Mouse (Mus musculus) kidney, embryonic 14.5 days (tissue): ENCODE data around the gene Gm17387. TPM values are rescaled to one million over a fixed set of nuclear protein-coding genes. Genes with fewer than 3 reads are reported as not detected.

Experiments used
- ATAC-seq: fragments of 200-750 bp; cut with Nextera tagmentation; 2 replicates; pipeline ENCODE4 v1.8.0; 2017; ENCODE audit warnings: moderate number of reproducible peaks, mild to moderate bottlenecking, moderate TSS enrichment, moderate library complexity; ENCODE audit not compliant: low FRiP score, low TSS enrichment
- H3K27ac ChIP-seq: fragments of 300-500 bp; sonication (generic); 2 replicates; pipeline ENCODE4 v1.5.1; 2014; ENCODE audit warnings: low read depth, mild to moderate bottlenecking, low read length, moderate library complexity, mixed read lengths
- H3K27me3 ChIP-seq: fragments of 300-500 bp; sonication (generic); 2 replicates; pipeline ENCODE4 v1.6.1; 2014; ENCODE audit warnings: mild to moderate bottlenecking, low read length; ENCODE audit not compliant: control insufficient read depth, insufficient read depth
- H3K36me3 ChIP-seq: fragments of 300-500 bp; sonication (generic); 2 replicates; pipeline ENCODE4 v1.6.1; 2014; ENCODE audit warnings: low read length, mixed read lengths; ENCODE audit not compliant: control insufficient read depth, insufficient read depth
- H3K4me1 ChIP-seq: fragments of 300-500 bp; sonication (generic); 2 replicates; pipeline ENCODE4 v1.6.1; 2014; ENCODE audit warnings: low read length, mixed read lengths; ENCODE audit not compliant: control insufficient read depth, insufficient read depth
- H3K4me2 ChIP-seq: fragments of 300-500 bp; sonication (generic); replicated peaks from 2 replicates; pipeline ENCODE4 v1.6.1; 2014; ENCODE audit warnings: low read depth, mild to moderate bottlenecking, low read length
- H3K4me3 ChIP-seq: fragments of 300-500 bp; sonication (generic); 2 replicates; pipeline ENCODE4 v1.5.1; 2014; ENCODE audit warnings: mild to moderate bottlenecking, low read length
- H3K9ac ChIP-seq: fragments of 300-500 bp; sonication (generic); 2 replicates; pipeline ENCODE4 v1.6.1; 2014; ENCODE audit warnings: low read depth, mild to moderate bottlenecking, low read length, moderate library complexity
- H3K9me3 ChIP-seq: fragments of 300-500 bp; sonication (generic); 2 replicates; pipeline ENCODE4 v1.6.1; 2016; ENCODE audit warnings: low read length; ENCODE audit not compliant: control insufficient read depth
- WGBS: fragments of 180-500 bp; shearing (Covaris S2); extraction: QIAGEN DNeasy Blood & Tissue Kit; methylation state at CpG from one replicate; pipeline ENCODE4 v1.1.7; 2014; 5-methylcytosine and 5-hydroxymethylcytosine counted together
- polyA plus RNA-seq: library from polyadenylated mRNA; unstranded; fragments of >200 nt; fragmentation: Nextera tagmentation; extraction: Ambion mirVana; gene quantifications from 2 replicates; pipeline ENCODE4 v1.2.1, GENCODE M21; 2014

The Gm17387 gene
- polyA plus RNA-seq, 1 experiment from 2014 or later: not detected

DNA sequence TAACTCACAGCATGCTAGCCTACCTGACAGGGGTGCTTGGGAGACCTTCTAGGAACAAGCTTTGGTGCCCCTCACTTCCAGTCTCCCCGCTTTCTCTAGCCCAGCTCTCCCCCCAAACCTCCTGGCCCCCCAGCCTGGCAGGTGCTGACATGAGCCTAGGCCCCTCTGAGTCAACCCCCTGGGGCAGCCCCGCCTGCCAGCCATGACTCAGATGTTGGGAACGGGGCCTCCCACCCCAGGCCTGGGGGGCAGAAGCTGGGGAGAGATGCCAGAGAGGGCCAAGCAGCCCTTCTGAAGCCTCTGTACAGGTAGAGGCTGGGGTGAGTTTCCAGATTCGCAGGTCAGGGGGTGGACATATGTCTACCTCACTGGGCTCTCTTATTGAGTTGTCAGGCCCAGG, 49.9 kb downstream of the Gm17387 start:
- H3K27me3 ChIP-seq: no peaks in the 10 kb centered on the region
- WGBS: 76% methylated on average over 4 of the region's 4 CpGs
- no peak; the same call in 1 of the 2 replicates for ATAC-seq

More for the DNA sequence above, 49.9 kb downstream of the Gm17387 start:
- Histone ChIP-seq H3K36me3 (no peaks in the 10 kb centered on the region), H3K9me3 (no peaks in the 10 kb centered on the region), H3K4me1 (no peaks in the 10 kb centered on the region), H3K9ac (no peak overlapping the region), H3K27ac (no peak overlapping the region), H3K4me2 (no peak overlapping the region), H3K4me3 (no peak overlapping the region)

Other genes starting within 250 kb of the Gm17387 start
- 0.28 TPM in 1 of 2 replicates, not detected in the other for gene Syce1, start 241.3 kb upstream of the Gm17387 start, polyA plus RNA-seq
- 1.4 and 2.1 TPM in 2 replicates for gene Zfp941, start 207.0 kb upstream of the Gm17387 start, polyA plus RNA-seq
- gene Urah, start 194.1 kb upstream of the Gm17387 start, polyA plus RNA-seq: 0.85 TPM in 1 of 2 replicates, not detected in the other
- not detected in 2 replicates for gene Scgb1c1, start 183.6 kb upstream of the Gm17387 start, polyA plus RNA-seq
- gene Odf3, start 181.3 kb upstream of the Gm17387 start, polyA plus RNA-seq: not detected in 2 replicates
- not detected in 2 replicates for gene Gm45785, start 172.8 kb upstream of the Gm17387 start, polyA plus RNA-seq
- gene Ric8a, start 172.2 kb upstream of the Gm17387 start, polyA plus RNA-seq: 40.8 and 49.4 TPM in 2 replicates
- gene Bet1l, start 171.6 kb upstream of the Gm17387 start, polyA plus RNA-seq: 38.6 and 41.7 TPM in 2 replicates
- 148 and 226 TPM in 2 replicates for gene Psmd13, start 147.2 kb upstream of the Gm17387 start, polyA plus RNA-seq
- gene Sirt3, start 146.8 kb upstream of the Gm17387 start, polyA plus RNA-seq: 22.8 and 26.2 TPM in 2 replicates
- not detected in 2 replicates for gene Cox8b, start 128.7 kb upstream of the Gm17387 start, polyA plus RNA-seq
- gene Nlrp6, start 108.2 kb upstream of the Gm17387 start, polyA plus RNA-seq: 0.17 and 0.61 TPM in 2 replicates
- 15.9 and 20.5 TPM in 2 replicates for gene Pgghg, start 87.7 kb upstream of the Gm17387 start, polyA plus RNA-seq
- gene Ifitm5, start 78.8 kb upstream of the Gm17387 start, polyA plus RNA-seq: 2.2 and 2.6 TPM in 2 replicates
- gene Gm45717, start 73.2 kb upstream of the Gm17387 start, polyA plus RNA-seq: not detected in 2 replicates
- 1,039 and 1,151 TPM in 2 replicates for gene Ifitm2, start 73.1 kb upstream of the Gm17387 start, polyA plus RNA-seq
- 54.4 and 61.4 TPM in 2 replicates for gene Ifitm1, start 61.9 kb upstream of the Gm17387 start, polyA plus RNA-seq
- 154 and 166 TPM in 2 replicates for gene Ifitm3, start 18.4 kb upstream of the Gm17387 start, polyA plus RNA-seq
- 0.84 and 1.6 TPM in 2 replicates for gene Ifitm6, start 11.2 kb upstream of the Gm17387 start, polyA plus RNA-seq
- gene B4galnt4, start 32.0 kb downstream of the Gm17387 start, polyA plus RNA-seq: 13.7 and 14.4 TPM in 2 replicates
- gene Pkp3, start 49.1 kb downstream of the Gm17387 start, polyA plus RNA-seq: 4.0 and 4.3 TPM in 2 replicates
- gene Sigirr, start 71.4 kb downstream of the Gm17387 start, polyA plus RNA-seq: 9.5 and 11.7 TPM in 2 replicates
- gene Ano9, start 88.7 kb downstream of the Gm17387 start, polyA plus RNA-seq: 3.0 and 4.4 TPM in 2 replicates
- gene Ptdss2, start 93.3 kb downstream of the Gm17387 start, polyA plus RNA-seq: 58.4 and 63.1 TPM in 2 replicates
- gene Rnh1, start 143.7 kb downstream of the Gm17387 start, polyA plus RNA-seq: 116 and 122 TPM in 2 replicates
- gene Hras, start 164.9 kb downstream of the Gm17387 start, polyA plus RNA-seq: 97.2 and 97.8 TPM in 2 replicates
- gene Lrrc56, start 165.0 kb downstream of the Gm17387 start, polyA plus RNA-seq: 6.7 and 9.5 TPM in 2 replicates
- 3.3 and 3.4 TPM in 2 replicates for gene Lmntd2, start 184.9 kb downstream of the Gm17387 start, polyA plus RNA-seq
- gene Rassf7, start 186.7 kb downstream of the Gm17387 start, polyA plus RNA-seq: 52.0 and 52.9 TPM in 2 replicates
- 48.5 and 82.6 TPM in 2 replicates for gene Phrf1, start 199.7 kb downstream of the Gm17387 start, polyA plus RNA-seq
- 2.4 and 2.7 TPM in 2 replicates for gene Irf7, start 237.3 kb downstream of the Gm17387 start, polyA plus RNA-seq
- 1.7 and 3.5 TPM in 2 replicates for gene Cdhr5, start 247.7 kb downstream of the Gm17387 start, polyA plus RNA-seq